Mouse (Mus musculus) liver, postnatal 0 days (tissue): Measurements from ENCODE around the gene Slc22a14. TPM values are rescaled to one million over a fixed set of nuclear protein-coding genes. Genes with fewer than 3 reads are reported as not detected.
A peak's percentile ranks its signal among the peaks of the same experiment; 100 is the strongest.

Source experiments
- ATAC-seq: fragments of 200-750 bp; cut with Nextera tagmentation; 2 replicates; pipeline ENCODE4 v1.8.0; 2017; ENCODE audit warnings: mild to moderate bottlenecking, moderate library complexity
- DNase-seq: peaks from one replicate; pipeline ENCODE4 v3.0.0-alpha.2; 2016
- H3K27ac ChIP-seq: fragments of 300-500 bp; sonication (generic); 2 replicates; pipeline ENCODE4 v1.5.1; 2014; ENCODE audit warnings: antibody characterized with exemption, moderate library complexity, mild to moderate bottlenecking, low read depth
- H3K27me3 ChIP-seq: fragments of 300-500 bp; sonication (generic); 2 replicates; pipeline ENCODE4 v1.6.1; 2014; ENCODE audit warnings: low read length, control low read depth, mixed read lengths; ENCODE audit not compliant: insufficient read depth
- H3K36me3 ChIP-seq: fragments of 300-500 bp; sonication (generic); replicated peaks from 2 replicates; pipeline ENCODE4 v1.6.1; 2014; ENCODE audit warnings: mild to moderate bottlenecking, control low read depth, low read length, moderate library complexity, mixed read lengths; ENCODE audit not compliant: insufficient read depth
- H3K4me1 ChIP-seq: fragments of 300-500 bp; sonication (generic); 2 replicates; pipeline ENCODE4 v1.6.1; 2014; ENCODE audit warnings: antibody characterized with exemption, mild to moderate bottlenecking, control low read depth; ENCODE audit not compliant: insufficient read depth
- H3K4me2 ChIP-seq: fragments of 300-500 bp; sonication (generic); 2 replicates; pipeline ENCODE4 v1.6.1; 2014; ENCODE audit warnings: low read depth, mild to moderate bottlenecking, low read length, moderate library complexity, mixed read lengths
- H3K4me3 ChIP-seq: fragments of 300-500 bp; sonication (generic); 2 replicates; pipeline ENCODE4 v1.5.1; 2014; ENCODE audit warnings: low read depth, low read length
- H3K9ac ChIP-seq: fragments of 300-500 bp; sonication (generic); replicated peaks from 2 replicates; pipeline ENCODE4 v1.6.1; 2014; ENCODE audit warnings: mild to moderate bottlenecking, moderate library complexity
- H3K9me3 ChIP-seq: fragments of 300-500 bp; sonication (generic); 2 replicates; pipeline ENCODE4 v1.6.1; 2016; ENCODE audit warnings: mild to moderate bottlenecking, control low read depth, low read length, mixed read lengths
- CTCF ChIP-seq: sonication (generic); IDR thresholded peaks from 2 replicates; pipeline ENCODE4 v1.5.1; 2016; ENCODE audit warnings: antibody characterized with exemption, low read depth
- EP300 ChIP-seq: IDR thresholded peaks from 2 replicates; pipeline ENCODE4 v1.6.1; 2016; ENCODE audit warnings: antibody characterized with exemption, low read depth, mild to moderate bottlenecking
- WGBS: fragments of 180-500 bp; shearing (Covaris S2); extraction: QIAGEN DNeasy Blood & Tissue Kit; methylation state at CpG from one replicate; pipeline ENCODE4 v1.1.7; 2014; ENCODE audit not compliant: insufficient replicate concordance; 5-methylcytosine and 5-hydroxymethylcytosine counted together
- polyA plus RNA-seq: library from polyadenylated mRNA; unstranded; fragments of >200 nt; fragmentation: Nextera tagmentation; extraction: Ambion mirVana; gene quantifications from 2 replicates; pipeline ENCODE4 v1.2.1, GENCODE M21; 2015

Slc22a14 gene
- polyA plus RNA-seq, 1 experiment from 2014 or later: not detected

DNA sequence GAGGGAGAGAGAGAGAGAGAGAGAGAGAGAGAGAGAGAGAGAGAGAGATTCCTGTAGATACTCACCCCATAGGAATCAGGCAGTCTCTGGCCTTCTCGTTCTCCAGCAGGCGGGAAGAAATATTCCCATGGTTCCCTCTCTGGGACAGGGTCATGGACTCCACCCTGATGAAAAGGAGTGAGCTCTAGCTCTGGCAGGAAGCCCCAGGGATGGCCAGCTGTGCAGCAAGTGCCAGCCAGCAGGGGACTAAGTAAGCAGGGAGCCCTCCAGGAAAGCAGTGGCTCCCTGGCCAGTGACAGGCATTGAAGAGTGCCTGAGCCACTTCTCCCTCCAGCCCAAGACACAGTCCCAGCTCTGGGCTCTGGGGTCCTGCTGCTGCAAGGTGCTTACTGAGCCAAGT, 213.6 kb downstream of the Slc22a14 start:
- no peak overlapping the region for H3K4me3 ChIP-seq
- no peak for DNase-seq

DNA sequence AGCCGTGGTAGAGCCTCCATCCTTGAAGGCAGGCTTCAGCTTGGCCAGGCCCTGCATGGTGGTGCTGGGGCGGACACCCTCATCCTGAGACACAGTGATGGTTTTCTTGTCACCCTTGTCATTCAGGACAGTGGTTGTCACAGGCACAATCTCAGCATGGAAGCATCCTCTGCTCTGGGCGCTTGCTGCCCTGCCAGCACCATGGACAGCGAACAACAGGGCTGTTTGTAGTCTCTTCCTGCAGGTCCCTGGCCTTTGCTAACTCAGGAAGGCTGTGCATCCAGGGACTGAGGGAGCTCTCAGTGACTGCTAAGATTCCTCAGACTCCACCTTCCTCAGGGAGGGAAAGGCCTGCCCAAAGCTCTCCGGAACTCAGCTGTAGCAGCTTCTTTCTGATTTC, 215.8 kb downstream of the Slc22a14 start:
- H3K9me3 ChIP-seq: no peaks in the 10 kb centered on the region
- ATAC-seq (no peak), DNase-seq (peak; percentile 63)
- no peaks in the 10 kb centered on the region; the same call in 1 of the 2 replicates for H3K36me3 ChIP-seq
- WGBS: 22% methylated on average over 5 of the region's 5 CpGs
- H3K4me3 ChIP-seq: no peak overlapping the region
- no peak overlapping the region for H3K27ac ChIP-seq
- no peaks in the 10 kb centered on the region for H3K27me3 ChIP-seq
- no peaks in the 10 kb centered on the region for H3K4me1 ChIP-seq
- H3K9ac ChIP-seq: no peak overlapping the region
- TF ChIP-seq CTCF (no peak), EP300 (no peak)
- no peak overlapping the region for H3K4me2 ChIP-seq

More for the DNA sequence above, 213.6 kb downstream of the Slc22a14 start:
- Histone ChIP-seq H3K9ac (no peak overlapping the region), H3K27ac (no peak overlapping the region), H3K4me1 (peaks cover 4% of the 10 kb centered on the region), H3K36me3 (no peaks in the 10 kb centered on the region; the same call in 1 of the 2 replicates), H3K4me2 (no peak overlapping the region), H3K9me3 (no peaks in the 10 kb centered on the region), H3K27me3 (0 out of 2 replicates have a peak, but pooled peaks cover 3% of the 10 kb centered on the region)
- TF ChIP-seq CTCF (no peak), EP300 (no peak)
- no peak for ATAC-seq
- WGBS: 73% methylated on average over 2 of the region's 2 CpGs

DNA sequence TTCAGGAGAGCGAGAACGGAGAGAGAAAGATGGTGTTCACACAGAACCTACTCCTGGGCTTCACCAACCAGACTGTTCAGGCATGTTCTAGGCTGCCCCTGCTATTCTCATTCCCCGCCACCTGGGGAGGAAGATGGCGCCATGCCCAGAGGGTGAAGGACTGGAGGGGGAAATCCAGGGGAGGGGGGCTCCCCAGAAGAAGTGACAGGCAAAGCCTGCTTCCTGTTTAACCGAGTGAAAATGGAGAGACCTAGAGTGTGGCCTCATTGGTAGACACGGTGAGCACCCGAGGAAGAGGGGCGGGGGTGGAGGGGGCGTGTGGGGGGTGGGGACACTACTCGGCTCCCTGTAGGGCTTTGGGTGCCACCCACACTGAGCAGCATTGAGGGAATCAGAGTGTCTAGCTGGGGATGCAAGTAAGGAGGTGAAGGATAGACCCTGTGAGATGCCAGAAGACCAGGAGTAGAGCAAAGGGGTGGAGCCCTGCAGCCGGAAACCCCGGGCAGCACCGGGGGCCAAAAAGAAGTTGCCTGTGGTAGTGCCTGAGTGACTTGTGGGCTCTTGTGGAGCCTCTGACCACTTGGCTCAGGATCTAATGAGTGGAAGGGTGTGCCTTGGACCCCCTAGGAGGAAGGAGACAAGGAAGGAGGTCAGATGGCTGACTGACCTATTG, 219.1 kb downstream of the Slc22a14 start:
- Histone ChIP-seq H3K4me3 (no peak overlapping the region), H3K27ac (no peak overlapping the region), H3K27me3 (no peaks in the 10 kb centered on the region), H3K9ac (no peak overlapping the region), H3K9me3 (no peaks in the 10 kb centered on the region), H3K4me2 (no peak overlapping the region), H3K36me3 (no peaks in the 10 kb centered on the region), H3K4me1 (no peaks in the 10 kb centered on the region)
- TF ChIP-seq EP300 (no peak), CTCF (no peak)
- no peak for ATAC-seq
- no peak for DNase-seq
- 64% methylated on average over 13 of the region's 13 CpGs for WGBS

DNA sequence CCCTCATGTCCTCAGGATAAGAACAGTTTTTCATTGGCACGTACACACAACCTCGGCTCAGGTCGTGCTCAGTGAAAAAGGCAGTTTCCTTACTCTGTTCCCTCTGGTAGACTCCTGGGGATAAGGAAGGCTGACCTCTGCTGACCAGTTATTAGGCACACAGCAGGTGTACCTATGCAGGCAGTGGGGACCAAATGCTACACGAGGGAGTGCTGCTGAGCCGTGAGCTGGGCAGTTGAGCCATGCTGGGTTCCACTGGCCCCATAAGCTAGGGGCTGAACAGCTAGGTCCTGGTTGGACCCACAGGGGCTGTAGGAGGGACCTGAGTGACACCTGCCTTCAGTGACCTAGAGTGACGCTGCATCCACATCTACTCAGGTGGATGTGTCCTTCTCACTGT, 219.7 kb downstream of the Slc22a14 start:
- H3K4me1 ChIP-seq: no peaks in the 10 kb centered on the region
- H3K9ac ChIP-seq: no peak overlapping the region
- H3K4me2 ChIP-seq: no peak overlapping the region
- no peak overlapping the region for H3K27ac ChIP-seq
- H3K27me3 ChIP-seq: no peaks in the 10 kb centered on the region
- no peaks in the 10 kb centered on the region for H3K9me3 ChIP-seq
- no peak for ATAC-seq
- H3K36me3 ChIP-seq: no peaks in the 10 kb centered on the region
- no peak for DNase-seq
- TF ChIP-seq CTCF: no peak
- TF ChIP-seq EP300: no peak
- H3K4me3 ChIP-seq: no peak overlapping the region
- WGBS: 69% methylated on average over 6 of the region's 6 CpGs

GRCm38 (mm10) chr9:119145137-119145536, 220.2 kb downstream of the Slc22a14 start:
- 60% methylated on average over 10 of the region's 10 CpGs for WGBS

GRCm38 (mm10) chr9:119144696-119145095, 220.7 kb downstream of the Slc22a14 start:
- no peaks in the 10 kb centered on the region for H3K9me3 ChIP-seq
- DNase-seq (no peak), ATAC-seq (no peak)
- 80% methylated on average over 8 of the region's 8 CpGs for WGBS
- H3K4me1 ChIP-seq: no peaks in the 10 kb centered on the region
- no peak for TF ChIP-seq EP300
- H3K4me2 ChIP-seq: no peak overlapping the region
- no peak overlapping the region for H3K9ac ChIP-seq
- H3K27me3 ChIP-seq: no peaks in the 10 kb centered on the region
- H3K4me3 ChIP-seq: no peak overlapping the region
- H3K27ac ChIP-seq: no peak overlapping the region
- no peaks in the 10 kb centered on the region for H3K36me3 ChIP-seq

More at GRCm38 (mm10) chr9:119145137-119145536, 220.2 kb downstream of the Slc22a14 start:
- no peak overlapping the region for H3K4me3 ChIP-seq
- no peak overlapping the region for H3K9ac ChIP-seq
- H3K4me2 ChIP-seq: no peak overlapping the region
- no peaks in the 10 kb centered on the region for H3K27me3 ChIP-seq
- DNase-seq: no peak
- no peaks in the 10 kb centered on the region for H3K36me3 ChIP-seq
- no peak overlapping the region for H3K27ac ChIP-seq
- no peaks in the 10 kb centered on the region for H3K4me1 ChIP-seq
- no peaks in the 10 kb centered on the region for H3K9me3 ChIP-seq
- TF ChIP-seq EP300: no peak
- TF ChIP-seq CTCF: no peak
- ATAC-seq: no peak
